Mouse (Mus musculus): ENCODE data around the gene Tspan11. TPM values are rescaled to one million over a fixed set of nuclear protein-coding genes. Genes with fewer than 3 reads are reported as not detected.
A peak's percentile ranks its signal among the peaks of the same experiment; 100 is the strongest.

The Tspan11 gene
- polyA plus RNA-seq, 1 experiment, result not detected

- TF ChIP-seq CTCF (IDR thresholded peaks at IDR 0.05; ENCODE audit: control insufficient read depth, insufficient read depth, low read length) (no peak), POLR2A (IDR thresholded peaks at IDR 0.05; ENCODE audit: borderline replicate concordance, control insufficient read depth, low read depth, low read length) (no peak)
- WGBS, result 63% methylated on average over 6 of the region's 6 CpGs
- H3K27ac ChIP-seq (ENCODE audit: control insufficient read depth, insufficient read depth, low read depth, low read length, poor library complexity), result no peak overlapping the region
- no peak overlapping the region for H3K4me3 ChIP-seq (replicated peaks; ENCODE audit: control insufficient read depth, low read depth, low read length)
- H3K4me1 ChIP-seq (ENCODE audit: control insufficient read depth, insufficient read depth, low read length), result no peaks in the 10 kb centered on the region
Observed at GRCm38 (mm10) chr6:127924750-127925149, 37.4 kb downstream of the Tspan11 start.

- H3K27ac ChIP-seq (ENCODE audit: control insufficient read depth, insufficient read depth, low read depth, low read length, poor library complexity), result no peak overlapping the region
- no peak overlapping the region for H3K4me3 ChIP-seq (replicated peaks; ENCODE audit: control insufficient read depth, low read depth, low read length)
- 62% methylated on average over 9 of the region's 9 CpGs for WGBS
- no peaks in the 10 kb centered on the region for H3K4me1 ChIP-seq (ENCODE audit: control insufficient read depth, insufficient read depth, low read length)
- TF ChIP-seq POLR2A (IDR thresholded peaks at IDR 0.05; ENCODE audit: borderline replicate concordance, control insufficient read depth, low read depth, low read length), result no peak
- no peak for TF ChIP-seq CTCF (IDR thresholded peaks at IDR 0.05; ENCODE audit: control insufficient read depth, insufficient read depth, low read length)
Observed at GRCm38 (mm10) chr6:127925915-127926314, 38.5 kb downstream of the Tspan11 start.

GRCm38 (mm10) chr6:127928682-127929081 lies 41.3 kb downstream of the Tspan11 start:
- Histone ChIP-seq H3K27ac (ENCODE audit: control insufficient read depth, insufficient read depth, low read depth, low read length, poor library complexity) (no peak overlapping the region), H3K4me1 (ENCODE audit: control insufficient read depth, insufficient read depth, low read length) (no peaks in the 10 kb centered on the region), H3K4me3 (replicated peaks; ENCODE audit: control insufficient read depth, low read depth, low read length) (no peak overlapping the region)
- WGBS, result 83% methylated on average over 5 of the region's 5 CpGs
- no peak for TF ChIP-seq POLR2A (IDR thresholded peaks at IDR 0.05; ENCODE audit: borderline replicate concordance, control insufficient read depth, low read depth, low read length)
- no peak for TF ChIP-seq CTCF (IDR thresholded peaks at IDR 0.05; ENCODE audit: control insufficient read depth, insufficient read depth, low read length)

- Histone ChIP-seq H3K4me3 (replicated peaks; ENCODE audit: control insufficient read depth, low read depth, low read length) (no peak overlapping the region), H3K27ac (ENCODE audit: control insufficient read depth, insufficient read depth, low read depth, low read length, poor library complexity) (no peak overlapping the region), H3K4me1 (ENCODE audit: control insufficient read depth, insufficient read depth, low read length) (no peaks in the 10 kb centered on the region)
- no peak for TF ChIP-seq POLR2A (IDR thresholded peaks at IDR 0.05; ENCODE audit: borderline replicate concordance, control insufficient read depth, low read depth, low read length)
- TF ChIP-seq CTCF (IDR thresholded peaks at IDR 0.05; ENCODE audit: control insufficient read depth, insufficient read depth, low read length), result no peak
- WGBS, result 75% methylated on average over 5 of the region's 5 CpGs
Observed at GRCm38 (mm10) chr6:127932697-127933096, 45.3 kb downstream of the Tspan11 start.

GRCm38 (mm10) chr6:127933841-127934240 lies 46.5 kb downstream of the Tspan11 start:
- Histone ChIP-seq H3K27ac (ENCODE audit: control insufficient read depth, insufficient read depth, low read depth, low read length, poor library complexity) (no peak overlapping the region), H3K4me1 (ENCODE audit: control insufficient read depth, insufficient read depth, low read length) (no peaks in the 10 kb centered on the region), H3K4me3 (replicated peaks; ENCODE audit: control insufficient read depth, low read depth, low read length) (no peak overlapping the region)
- 79% methylated on average over 5 of the region's 5 CpGs for WGBS
- TF ChIP-seq POLR2A (IDR thresholded peaks at IDR 0.05; ENCODE audit: borderline replicate concordance, control insufficient read depth, low read depth, low read length), result no peak

- 58% methylated on average over 3 of the region's 3 CpGs for WGBS
- TF ChIP-seq POLR2A (IDR thresholded peaks at IDR 0.05; ENCODE audit: borderline replicate concordance, control insufficient read depth, low read depth, low read length), result no peak
- no peak for TF ChIP-seq CTCF (IDR thresholded peaks at IDR 0.05; ENCODE audit: control insufficient read depth, insufficient read depth, low read length)
- H3K27ac ChIP-seq (ENCODE audit: control insufficient read depth, insufficient read depth, low read depth, low read length, poor library complexity), result no peak overlapping the region
Observed at GRCm38 (mm10) chr6:127935105-127935504, 47.7 kb downstream of the Tspan11 start.

DNA sequence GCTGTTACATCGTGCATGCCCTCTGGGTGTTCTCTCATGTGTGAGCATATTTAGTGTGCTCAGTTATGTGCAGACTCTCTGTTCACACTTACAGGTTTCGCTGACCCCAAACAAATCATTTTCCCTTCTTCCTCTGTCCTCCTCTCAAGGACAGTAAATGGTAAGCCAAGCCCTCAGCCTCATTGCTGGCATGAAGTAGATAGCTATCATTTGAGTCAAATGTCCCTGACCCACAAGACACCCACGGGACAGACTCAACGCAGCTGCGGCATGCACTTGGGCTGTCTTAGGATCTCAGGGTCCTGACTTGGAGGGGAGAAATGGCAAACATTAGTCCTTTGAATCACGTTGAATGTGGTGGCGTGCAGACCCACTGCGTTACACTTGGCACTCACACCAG lies 55.0 kb downstream of the Tspan11 start:
- no peak overlapping the region for H3K27ac ChIP-seq (ENCODE audit: control insufficient read depth, insufficient read depth, low read depth, low read length, poor library complexity)
- 81% methylated on average over 8 of the region's 8 CpGs for WGBS
- TF ChIP-seq POLR2A (IDR thresholded peaks at IDR 0.05; ENCODE audit: borderline replicate concordance, control insufficient read depth, low read depth, low read length) (no peak), CTCF (IDR thresholded peaks at IDR 0.05; ENCODE audit: control insufficient read depth, insufficient read depth, low read length) (no peak)

More at GRCm38 (mm10) chr6:127935105-127935504, 47.7 kb downstream of the Tspan11 start:
- H3K4me1 ChIP-seq (ENCODE audit: control insufficient read depth, insufficient read depth, low read length), result no peaks in the 10 kb centered on the region
- H3K4me3 ChIP-seq (replicated peaks; ENCODE audit: control insufficient read depth, low read depth, low read length), result no peak overlapping the region

DNA sequence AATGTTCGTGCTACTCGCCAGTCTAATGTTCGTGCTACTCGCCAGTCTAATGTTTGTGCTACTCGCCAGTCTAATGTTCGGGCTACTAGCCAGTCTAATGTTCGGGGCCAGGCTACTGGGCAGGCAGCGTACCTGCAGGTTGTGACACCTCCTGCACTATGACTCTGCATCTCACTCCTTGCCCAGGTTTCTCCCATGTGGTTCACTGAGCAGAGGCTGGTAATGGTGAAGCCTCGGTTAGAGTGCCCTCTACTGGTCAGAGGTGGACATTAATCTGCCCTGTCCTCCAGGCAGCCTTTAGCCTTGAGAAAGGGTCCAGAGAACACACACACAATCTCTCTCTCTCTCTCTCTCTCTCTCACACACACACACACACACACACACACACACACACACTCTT lies 58.3 kb downstream of the Tspan11 start:
- TF ChIP-seq CTCF (IDR thresholded peaks at IDR 0.05; ENCODE audit: control insufficient read depth, insufficient read depth, low read length) (peak; percentile 79), POLR2A (IDR thresholded peaks at IDR 0.05; ENCODE audit: borderline replicate concordance, control insufficient read depth, low read depth, low read length) (no peak)
- Histone ChIP-seq H3K4me1 (ENCODE audit: control insufficient read depth, insufficient read depth, low read length) (no peaks in the 10 kb centered on the region), H3K4me3 (replicated peaks; ENCODE audit: control insufficient read depth, low read depth, low read length) (no peak overlapping the region), H3K27ac (ENCODE audit: control insufficient read depth, insufficient read depth, low read depth, low read length, poor library complexity) (no peak overlapping the region)
- 57% methylated on average over 9 of the region's 9 CpGs for WGBS

More for the DNA sequence above, 55.0 kb downstream of the Tspan11 start:
- Histone ChIP-seq H3K4me1 (ENCODE audit: control insufficient read depth, insufficient read depth, low read length) (no peaks in the 10 kb centered on the region), H3K4me3 (replicated peaks; ENCODE audit: control insufficient read depth, low read depth, low read length) (no peak overlapping the region)

- Histone ChIP-seq H3K4me1 (ENCODE audit: control insufficient read depth, insufficient read depth, low read length) (no peaks in the 10 kb centered on the region), H3K4me3 (replicated peaks; ENCODE audit: control insufficient read depth, low read depth, low read length) (no peak overlapping the region), H3K27ac (ENCODE audit: control insufficient read depth, insufficient read depth, low read depth, low read length, poor library complexity) (no peak overlapping the region)
- TF ChIP-seq POLR2A (IDR thresholded peaks at IDR 0.05; ENCODE audit: borderline replicate concordance, control insufficient read depth, low read depth, low read length) (no peak), CTCF (IDR thresholded peaks at IDR 0.05; ENCODE audit: control insufficient read depth, insufficient read depth, low read length) (no peak)
- 79% methylated on average over 9 of the region's 9 CpGs for WGBS
Observed at GRCm38 (mm10) chr6:127948656-127949055, 61.3 kb downstream of the Tspan11 start.

Data from bone marrow, adult 2 months (tissue).